Mouse (Mus musculus): ENCODE data around the gene Lrig1. TPM values are rescaled to one million over a fixed set of nuclear protein-coding genes. Genes with fewer than 3 reads are reported as not detected.

The Lrig1 gene
- total and polyA plus RNA-seq, 2 experiments from 2014 or later = 16.6 to 90.8 TPM

GRCm38 (mm10) chr6:94594096-94594665, 105.8 kb downstream of the Lrig1 start:
- Histone ChIP-seq H3K4me1 (ENCODE audit: insufficient read depth, low read length) (no peaks in the 10 kb centered on the region; the same call in 1 of the 2 replicates), H3K4me2 (ENCODE audit: low read depth, low read length, poor library complexity, severe bottlenecking) (no peak overlapping the region), H3K9ac (replicated peaks; ENCODE audit: low read length, poor library complexity, severe bottlenecking) (no peak overlapping the region), H3K27me3 (ENCODE audit: insufficient read depth, low read length) (no peaks in the 10 kb centered on the region), H3K36me3 (ENCODE audit: insufficient read depth, low read length) (no peaks in the 10 kb centered on the region), H3K4me3 (ENCODE audit: low read depth, low read length) (no peak overlapping the region), H3K9me3 (ENCODE audit: low read length) (no peaks in the 10 kb centered on the region), H3K27ac (ENCODE audit: low read depth, low read length) (no peak overlapping the region)
- no peak for DNase-seq (ENCODE audit: low spot score)
- no peak for ATAC-seq (ENCODE audit: low FRiP score)
- no peak for TF ChIP-seq CTCF (IDR thresholded peaks at IDR 0.05)
- WGBS = 76% methylated on average over 6 of the region's 6 CpGs

GRCm38 (mm10) chr6:94592710-94593109, 107.2 kb downstream of the Lrig1 start:
- H3K36me3 ChIP-seq (ENCODE audit: insufficient read depth, low read length) = no peaks in the 10 kb centered on the region
- H3K27me3 ChIP-seq (ENCODE audit: insufficient read depth, low read length) = no peaks in the 10 kb centered on the region
- H3K4me3 ChIP-seq (ENCODE audit: low read depth, low read length) = no peak overlapping the region
- ATAC-seq (ENCODE audit: low FRiP score) (peak; percentile 54; the same call in 1 of the 2 replicates), DNase-seq (ENCODE audit: low spot score) (peak; percentile 49)
- H3K4me2 ChIP-seq (ENCODE audit: low read depth, low read length, poor library complexity, severe bottlenecking) = no peak overlapping the region
- WGBS = 17% methylated on average over 4 of the region's 4 CpGs
- no peaks in the 10 kb centered on the region; the same call in 1 of the 2 replicates for H3K4me1 ChIP-seq (ENCODE audit: insufficient read depth, low read length)
- H3K27ac ChIP-seq (ENCODE audit: low read depth, low read length) = no peak overlapping the region
- H3K9me3 ChIP-seq (ENCODE audit: low read length) = no peaks in the 10 kb centered on the region
- no peak overlapping the region for H3K9ac ChIP-seq (replicated peaks; ENCODE audit: low read length, poor library complexity, severe bottlenecking)
- no peak for TF ChIP-seq CTCF (IDR thresholded peaks at IDR 0.05)

GRCm38 (mm10) chr6:94592243-94592642, 107.7 kb downstream of the Lrig1 start:
- DNase-seq (ENCODE audit: low spot score) (no peak), ATAC-seq (ENCODE audit: low FRiP score) (no peak)
- Histone ChIP-seq H3K4me3 (ENCODE audit: low read depth, low read length) (no peak overlapping the region), H3K4me2 (ENCODE audit: low read depth, low read length, poor library complexity, severe bottlenecking) (no peak overlapping the region), H3K36me3 (ENCODE audit: insufficient read depth, low read length) (no peaks in the 10 kb centered on the region), H3K9ac (replicated peaks; ENCODE audit: low read length, poor library complexity, severe bottlenecking) (no peak overlapping the region), H3K27me3 (ENCODE audit: insufficient read depth, low read length) (no peaks in the 10 kb centered on the region), H3K4me1 (ENCODE audit: insufficient read depth, low read length) (no peaks in the 10 kb centered on the region; the same call in 1 of the 2 replicates), H3K9me3 (ENCODE audit: low read length) (no peaks in the 10 kb centered on the region), H3K27ac (ENCODE audit: low read depth, low read length) (no peak overlapping the region)
- WGBS = 33% methylated on average over 8 of the region's 8 CpGs
- no peak for TF ChIP-seq CTCF (IDR thresholded peaks at IDR 0.05)

GRCm38 (mm10) chr6:94588365-94588764, 111.6 kb downstream of the Lrig1 start:
- no peak overlapping the region for H3K9ac ChIP-seq (replicated peaks; ENCODE audit: low read length, poor library complexity, severe bottlenecking)
- H3K4me1 ChIP-seq (ENCODE audit: insufficient read depth, low read length) = no peaks in the 10 kb centered on the region; the same call in 1 of the 2 replicates
- no peak for DNase-seq (ENCODE audit: low spot score)
- no peak for TF ChIP-seq CTCF (IDR thresholded peaks at IDR 0.05)
- H3K27ac ChIP-seq (ENCODE audit: low read depth, low read length) = no peak overlapping the region
- H3K9me3 ChIP-seq (ENCODE audit: low read length) = no peaks in the 10 kb centered on the region
- no peaks in the 10 kb centered on the region for H3K36me3 ChIP-seq (ENCODE audit: insufficient read depth, low read length)
- H3K27me3 ChIP-seq (ENCODE audit: insufficient read depth, low read length) = no peaks in the 10 kb centered on the region
- ATAC-seq (ENCODE audit: low FRiP score) = no peak
- H3K4me2 ChIP-seq (ENCODE audit: low read depth, low read length, poor library complexity, severe bottlenecking) = no peak overlapping the region
- 88% methylated on average over 4 of the region's 4 CpGs for WGBS
- H3K4me3 ChIP-seq (ENCODE audit: low read depth, low read length) = no peak overlapping the region

GRCm38 (mm10) chr6:94584976-94585375, 115.0 kb downstream of the Lrig1 start:
- no peaks in the 10 kb centered on the region for H3K36me3 ChIP-seq (ENCODE audit: insufficient read depth, low read length)
- WGBS = 84% methylated on average over 4 of the region's 4 CpGs

GRCm38 (mm10) chr6:94584147-94584695, 115.7 kb downstream of the Lrig1 start:
- Histone ChIP-seq H3K9ac (replicated peaks; ENCODE audit: low read length, poor library complexity, severe bottlenecking) (no peak overlapping the region), H3K27ac (ENCODE audit: low read depth, low read length) (no peak overlapping the region), H3K4me3 (ENCODE audit: low read depth, low read length) (no peak overlapping the region), H3K4me1 (ENCODE audit: insufficient read depth, low read length) (no peaks in the 10 kb centered on the region), H3K9me3 (ENCODE audit: low read length) (no peaks in the 10 kb centered on the region), H3K36me3 (ENCODE audit: insufficient read depth, low read length) (no peaks in the 10 kb centered on the region), H3K27me3 (ENCODE audit: insufficient read depth, low read length) (no peaks in the 10 kb centered on the region), H3K4me2 (ENCODE audit: low read depth, low read length, poor library complexity, severe bottlenecking) (no peak overlapping the region)
- WGBS = 91% methylated on average over 9 of the region's 9 CpGs
- DNase-seq (ENCODE audit: low spot score) (no peak), ATAC-seq (ENCODE audit: low FRiP score) (no peak)
- TF ChIP-seq CTCF (IDR thresholded peaks at IDR 0.05) = no peak

More at GRCm38 (mm10) chr6:94584976-94585375, 115.0 kb downstream of the Lrig1 start:
- no peak for TF ChIP-seq CTCF (IDR thresholded peaks at IDR 0.05)
- Histone ChIP-seq H3K4me3 (ENCODE audit: low read depth, low read length) (no peak overlapping the region), H3K4me2 (ENCODE audit: low read depth, low read length, poor library complexity, severe bottlenecking) (no peak overlapping the region), H3K27ac (ENCODE audit: low read depth, low read length) (no peak overlapping the region), H3K27me3 (ENCODE audit: insufficient read depth, low read length) (no peaks in the 10 kb centered on the region), H3K4me1 (ENCODE audit: insufficient read depth, low read length) (no peaks in the 10 kb centered on the region), H3K9ac (replicated peaks; ENCODE audit: low read length, poor library complexity, severe bottlenecking) (no peak overlapping the region), H3K9me3 (ENCODE audit: low read length) (no peaks in the 10 kb centered on the region)
- no peak for DNase-seq (ENCODE audit: low spot score)
- ATAC-seq (ENCODE audit: low FRiP score) = no peak

Data from midbrain, postnatal 0 days (tissue).